Mouse (Mus musculus): Measurements from ENCODE around the gene Pitpnc1.

GRCm38 (mm10) chr11:107340793-107341192 is 129.7 kb downstream of the Pitpnc1 start:
- no peak for TF ChIP-seq CTCF (IDR thresholded peaks at IDR 0.05; ENCODE audit: borderline replicate concordance, control insufficient read depth, extremely low read depth, insufficient read depth, low read length, poor library complexity)
- TF ChIP-seq POLR2A (IDR thresholded peaks at IDR 0.05; ENCODE audit: control insufficient read depth, extremely low read depth, insufficient read depth, low read length, poor library complexity): no peak

Data from thymus, adult 2 months (tissue).